Mouse (Mus musculus): Measurements from ENCODE around the gene Kat8. TPM values are rescaled to one million over a fixed set of nuclear protein-coding genes. Genes with fewer than 3 reads are reported as not detected.
A peak's percentile ranks its signal among the peaks of the same experiment; 100 is the strongest.

The Kat8 gene
- total and polyA plus RNA-seq, 2 experiments from 2014 or later, result 30.6 to 34.8 TPM

DNA sequence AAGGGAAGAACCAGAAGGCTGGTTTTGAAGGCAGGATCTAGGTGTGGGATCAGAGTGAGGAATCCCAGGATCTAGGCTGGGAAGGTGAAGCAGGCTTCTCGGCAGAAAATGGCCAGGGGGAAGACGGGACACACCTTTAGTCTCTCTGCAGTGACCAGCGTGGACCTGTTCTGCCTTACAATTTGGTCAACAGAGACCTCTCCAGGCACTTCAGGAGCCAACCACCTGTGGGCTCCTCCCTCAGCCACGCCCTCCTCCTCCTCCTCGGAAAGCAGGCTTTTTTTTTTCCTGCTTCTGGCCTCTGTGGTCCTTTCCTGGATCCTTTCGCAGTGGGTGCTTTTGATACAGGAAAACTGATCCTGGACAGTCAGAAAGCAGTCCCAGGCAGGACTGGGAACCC, 17.6 kb downstream of the Kat8 start, which contains the start of gene Prss8:
Gene Prss8, minus strand, starts transcription at position 182 of the 400 bp plus-strand sequence.
- no peak within 1 kb of the TSS for H3K27ac ChIP-seq (ENCODE audit: low read depth, low read length)
- WGBS, result 11% methylated on average over 5 of the region's 6 CpGs
- H3K4me3 ChIP-seq (ENCODE audit: low read depth, low read length), result no peak within 1 kb of the TSS
- no peaks in the 10 kb centered on the region for H3K9me3 ChIP-seq (ENCODE audit: low read length)
- peaks cover 20% of the 10 kb centered on the region for H3K36me3 ChIP-seq (ENCODE audit: insufficient read depth)
- peaks cover 10% of the 10 kb centered on the region; the same call in 1 of the 2 replicates for H3K27me3 ChIP-seq (ENCODE audit: insufficient read depth, low read length)
- H3K4me1 ChIP-seq (ENCODE audit: insufficient read depth), result no peaks in the 10 kb centered on the region
- H3K4me2 ChIP-seq (ENCODE audit: low read depth), result no peak within 1 kb of the TSS
- no peak within 1 kb of the TSS for H3K9ac ChIP-seq
- DNase-seq, result no peak
- no peak for ATAC-seq
- no peak for TF ChIP-seq CTCF (IDR thresholded peaks at IDR 0.05; ENCODE audit: low read depth)

- H3K27ac ChIP-seq (ENCODE audit: low read depth, low read length), result no peak overlapping the region
- no peak overlapping the region for H3K9ac ChIP-seq
- peaks cover 10% of the 10 kb centered on the region; the same call in 1 of the 2 replicates for H3K27me3 ChIP-seq (ENCODE audit: insufficient read depth, low read length)
- H3K36me3 ChIP-seq (ENCODE audit: insufficient read depth), result peaks cover 14% of the 10 kb centered on the region
- TF ChIP-seq CTCF (IDR thresholded peaks at IDR 0.05; ENCODE audit: low read depth), result no peak
- DNase-seq (no peak), ATAC-seq (no peak)
- no peak overlapping the region for H3K4me3 ChIP-seq (ENCODE audit: low read depth, low read length)
- no peak overlapping the region for H3K4me2 ChIP-seq (ENCODE audit: low read depth)
- WGBS, result 63% methylated on average over 5 of the region's 5 CpGs
- H3K4me1 ChIP-seq (ENCODE audit: insufficient read depth), result no peaks in the 10 kb centered on the region
- H3K9me3 ChIP-seq (ENCODE audit: low read length), result no peaks in the 10 kb centered on the region
Measured at GRCm38 (mm10) chr7:127930636-127931035, 18.3 kb downstream of the Kat8 start.

DNA sequence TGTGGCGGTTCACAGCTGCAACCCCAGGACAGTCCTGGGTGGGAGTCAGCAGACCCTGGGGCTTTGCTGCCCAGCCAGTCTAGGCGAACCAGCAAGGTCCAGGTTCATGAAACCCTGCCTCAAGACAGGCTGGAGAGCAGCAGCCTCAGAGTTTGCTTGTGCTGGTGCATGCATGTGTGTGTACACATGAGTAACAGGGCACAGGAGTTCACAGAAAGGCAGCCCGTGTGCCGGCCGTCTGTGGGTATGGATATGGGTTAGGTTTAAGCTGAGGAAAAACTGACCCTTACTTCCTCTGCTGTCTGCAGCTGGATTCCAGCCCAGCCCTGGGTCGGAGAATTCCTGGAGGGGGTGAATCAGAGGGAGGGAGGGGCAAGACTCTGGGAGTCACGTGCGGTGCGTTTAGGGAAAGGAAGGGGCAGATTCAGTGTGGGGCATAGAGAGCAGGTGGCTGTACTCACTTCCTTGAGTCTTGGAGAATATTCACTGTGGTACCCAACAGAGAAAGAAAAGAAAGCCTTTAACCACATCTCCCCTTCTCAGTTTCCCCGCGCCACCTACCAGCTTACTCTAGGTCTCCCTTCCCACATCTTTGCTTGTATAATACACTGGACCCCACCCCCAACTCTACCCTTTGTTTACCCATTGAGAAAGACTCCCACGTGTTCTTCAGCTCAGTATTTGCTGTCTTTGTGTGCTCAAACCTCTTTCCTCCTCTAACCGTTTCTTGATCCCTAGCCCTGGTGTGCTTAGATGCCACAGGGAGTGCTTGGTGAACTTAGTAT, 19.2 kb downstream of the Kat8 start:
- 37% methylated on average over 13 of the region's 13 CpGs for WGBS

DNA sequence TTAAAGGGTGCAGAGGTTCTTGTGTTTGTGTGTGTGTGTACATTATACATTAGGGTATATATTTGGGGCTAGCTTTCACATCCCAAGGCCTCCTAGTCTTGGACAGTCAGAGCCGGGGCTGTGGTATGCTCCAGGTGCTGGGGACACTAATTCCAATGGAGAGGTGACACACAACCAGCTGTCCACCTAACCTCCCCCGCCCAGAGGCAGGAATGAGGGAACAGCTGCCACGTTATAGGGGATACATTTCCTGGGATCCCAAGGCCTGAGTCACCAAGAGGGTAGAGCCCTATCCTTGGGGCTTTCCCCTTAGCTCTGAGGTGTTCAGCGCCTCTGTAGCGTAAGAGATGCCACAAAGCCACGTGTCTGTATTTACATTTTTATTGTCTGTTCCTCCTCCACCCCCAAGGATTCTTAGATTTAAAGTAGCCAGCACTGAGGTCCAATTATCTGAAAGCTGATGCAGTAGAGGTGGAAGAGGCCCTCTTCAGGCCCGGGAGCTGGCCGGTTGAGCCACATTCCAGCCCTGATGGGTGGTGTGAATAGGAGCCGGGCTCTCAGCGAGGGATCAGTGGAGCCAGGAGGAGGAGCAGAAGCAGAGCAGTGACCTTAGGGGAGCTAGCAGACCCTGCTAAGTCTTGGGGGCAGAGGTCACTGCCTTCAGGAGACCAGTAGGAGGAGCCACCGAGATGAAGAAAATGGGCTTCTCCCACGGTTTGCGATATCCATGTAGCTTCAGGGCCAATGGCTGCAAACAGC, 20.1 kb downstream of the Kat8 start:
- Histone ChIP-seq H3K36me3 (ENCODE audit: insufficient read depth) (no peaks in the 10 kb centered on the region), H3K4me2 (ENCODE audit: low read depth) (no peak overlapping the region), H3K27ac (ENCODE audit: low read depth, low read length) (no peak overlapping the region), H3K4me3 (ENCODE audit: low read depth, low read length) (no peak overlapping the region), H3K9ac (no peak overlapping the region), H3K27me3 (ENCODE audit: insufficient read depth, low read length) (peaks cover 10% of the 10 kb centered on the region; the same call in 1 of the 2 replicates), H3K4me1 (ENCODE audit: insufficient read depth) (0 out of 2 replicates have a peak, but pooled peaks cover 3% of the 10 kb centered on the region), H3K9me3 (ENCODE audit: low read length) (no peaks in the 10 kb centered on the region)
- TF ChIP-seq CTCF (IDR thresholded peaks at IDR 0.05; ENCODE audit: low read depth), result no peak
- DNase-seq, result no peak
- WGBS, result 24% methylated on average over 13 of the region's 13 CpGs
- ATAC-seq, result no peak

More for the DNA sequence above, 19.2 kb downstream of the Kat8 start:
- H3K36me3 ChIP-seq (ENCODE audit: insufficient read depth), result peaks cover 7% of the 10 kb centered on the region; the same call in 1 of the 2 replicates
- no peak for ATAC-seq
- no peak for TF ChIP-seq CTCF (IDR thresholded peaks at IDR 0.05; ENCODE audit: low read depth)
- H3K27ac ChIP-seq (ENCODE audit: low read depth, low read length), result no peak overlapping the region
- DNase-seq, result no peak
- H3K4me2 ChIP-seq (ENCODE audit: low read depth), result no peak overlapping the region
- H3K4me1 ChIP-seq (ENCODE audit: insufficient read depth), result 0 out of 2 replicates have a peak, but pooled peaks cover 3% of the 10 kb centered on the region
- no peak overlapping the region for H3K9ac ChIP-seq
- H3K4me3 ChIP-seq (ENCODE audit: low read depth, low read length), result no peak overlapping the region
- H3K27me3 ChIP-seq (ENCODE audit: insufficient read depth, low read length), result peaks cover 10% of the 10 kb centered on the region; the same call in 1 of the 2 replicates
- H3K9me3 ChIP-seq (ENCODE audit: low read length), result no peaks in the 10 kb centered on the region

DNA sequence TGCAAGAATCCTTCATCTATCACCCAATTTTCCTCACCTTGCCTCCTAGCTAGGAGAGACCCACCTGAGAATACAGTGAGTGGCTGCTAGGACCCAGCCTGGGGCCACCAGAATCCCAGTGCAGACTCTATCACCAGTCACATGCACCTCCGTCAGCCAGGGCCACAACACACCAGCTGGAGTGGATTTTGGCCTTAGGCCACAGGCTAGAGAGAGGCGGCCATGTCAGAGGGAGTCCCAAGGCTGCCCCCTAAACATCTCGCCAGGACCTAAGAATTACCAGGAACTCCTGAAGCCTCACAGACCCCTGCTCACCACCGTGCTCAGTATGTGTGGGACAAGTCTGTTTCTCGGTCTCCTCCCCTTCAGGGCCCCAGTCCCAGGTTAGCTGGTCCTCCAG, 21.8 kb downstream of the Kat8 start:
- H3K27me3 ChIP-seq (ENCODE audit: insufficient read depth, low read length), result peaks cover 4% of the 10 kb centered on the region; the same call in 1 of the 2 replicates
- H3K9ac ChIP-seq, result no peak overlapping the region
- H3K27ac ChIP-seq (ENCODE audit: low read depth, low read length), result no peak overlapping the region
- DNase-seq, result no peak
- WGBS, result 87% methylated on average over 5 of the region's 5 CpGs
- 0 out of 2 replicates have a peak, but pooled peaks cover 3% of the 10 kb centered on the region for H3K4me1 ChIP-seq (ENCODE audit: insufficient read depth)
- no peak overlapping the region for H3K4me2 ChIP-seq (ENCODE audit: low read depth)
- no peaks in the 10 kb centered on the region for H3K9me3 ChIP-seq (ENCODE audit: low read length)
- no peak overlapping the region for H3K4me3 ChIP-seq (ENCODE audit: low read depth, low read length)
- no peaks in the 10 kb centered on the region for H3K36me3 ChIP-seq (ENCODE audit: insufficient read depth)
- no peak for TF ChIP-seq CTCF (IDR thresholded peaks at IDR 0.05; ENCODE audit: low read depth)
- ATAC-seq, result no peak

GRCm38 (mm10) chr7:127935028-127935722, 22.9 kb downstream of the Kat8 start:
- peak; percentile 99 for TF ChIP-seq CTCF (IDR thresholded peaks at IDR 0.05; ENCODE audit: low read depth)
- H3K27ac ChIP-seq (ENCODE audit: low read depth, low read length), result peak overlapping the region; percentile 89
- WGBS, result 6% methylated on average over 31 of the region's 32 CpGs
- H3K4me2 ChIP-seq (ENCODE audit: low read depth), result peak overlapping the region; percentile 90
- DNase-seq, result peak; percentile 96
- H3K4me3 ChIP-seq (ENCODE audit: low read depth, low read length), result peak overlapping the region; percentile 77
- H3K27me3 ChIP-seq (ENCODE audit: insufficient read depth, low read length), result no peaks in the 10 kb centered on the region
- peak overlapping the region; percentile 93 for H3K9ac ChIP-seq
- H3K36me3 ChIP-seq (ENCODE audit: insufficient read depth), result no peaks in the 10 kb centered on the region
- 0 out of 2 replicates have a peak, but pooled peaks cover 3% of the 10 kb centered on the region for H3K4me1 ChIP-seq (ENCODE audit: insufficient read depth)
- H3K9me3 ChIP-seq (ENCODE audit: low read length), result no peaks in the 10 kb centered on the region
- peak; percentile 98 for ATAC-seq

Data from forebrain, postnatal 0 days (tissue).